Mouse (Mus musculus) left cerebral cortex, postnatal 10 days (tissue): Measurements from ENCODE around the gene Il12rb1. TPM values are rescaled to one million over a fixed set of nuclear protein-coding genes. Genes with fewer than 3 reads are reported as not detected.

Source experiments
- DNase-seq, 2 experiments: peaks; one replicate each; pipeline ENCODE4 v3.0.0; 2021 to 2022; ENCODE audit warnings: low spot score in 2 of 2, mixed read lengths in 1 of 2; ENCODE audit errors: extremely low spot score in 1 of 2
- intact Hi-C: fragments of 180-260 bp; cut with DNase I; formaldehyde crosslinking; loops from one replicate; pipeline ENCODE4 v1.15.1; 2025
- microRNA-seq: library from miRNA; unstranded; fragments of <30 nt; microRNA quantifications from one replicate; pipeline ENCODE4 v1.2.0, GENCODE M21; 2022
- total RNA-seq, 2 experiments: library from RNA; stranded (reverse); gene quantifications; 2 replicates each; pipeline ENCODE4 v1.2.3; 2021

Gene Il12rb1
- total RNA-seq, 2 experiments from 2014 or later, result 0.13 to 0.28 TPM

DNA sequence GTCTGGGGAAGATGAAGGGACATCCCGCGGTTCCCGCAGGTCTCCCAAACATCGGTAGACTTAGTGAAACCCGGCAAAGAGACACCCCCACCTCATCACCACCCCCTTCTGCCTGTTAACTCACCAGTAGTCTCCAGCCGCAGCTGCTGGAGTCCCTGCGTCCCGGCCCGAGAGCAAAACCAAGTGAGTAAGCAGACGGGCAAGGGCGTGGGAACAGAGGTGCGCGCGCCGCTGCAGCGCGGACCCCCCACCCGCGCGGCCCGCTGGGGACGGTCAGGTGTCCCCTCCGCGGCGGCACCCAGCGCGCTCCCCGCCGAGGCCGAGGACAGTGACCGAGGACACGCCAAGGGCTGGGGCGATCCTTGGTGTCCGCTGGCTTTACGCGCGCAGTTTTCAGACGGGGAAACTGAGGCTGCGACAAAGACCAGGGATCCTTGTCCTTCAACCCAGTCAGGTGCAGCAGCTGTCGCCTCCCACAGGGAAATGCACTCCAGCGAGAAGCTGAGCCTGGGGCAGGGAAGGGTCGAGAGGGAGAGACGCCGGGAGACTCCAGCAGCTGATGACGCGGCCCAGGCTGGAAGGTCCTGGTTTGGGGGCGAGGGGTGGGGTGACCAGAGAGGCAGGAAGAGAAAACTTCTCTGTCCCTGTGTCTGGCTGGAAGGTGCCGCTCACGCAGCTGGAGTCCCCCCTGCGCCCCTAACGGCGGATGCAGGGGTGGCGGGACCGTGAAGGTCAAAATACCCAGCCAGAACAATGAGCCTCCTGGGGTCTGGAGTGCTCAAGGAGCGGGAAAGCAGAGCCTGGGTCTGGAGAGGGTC, 54.8 kb downstream of the Il12rb1 start, which contains the start of gene Kcnn1:
TSS of gene Kcnn1 (minus strand) at position 435 of the 818 bp plus-strand sequence.
- DNase-seq, result peak in 1 of 2 experiments; percentile 57
- intact Hi-C loops, result no loop called here

DNA sequence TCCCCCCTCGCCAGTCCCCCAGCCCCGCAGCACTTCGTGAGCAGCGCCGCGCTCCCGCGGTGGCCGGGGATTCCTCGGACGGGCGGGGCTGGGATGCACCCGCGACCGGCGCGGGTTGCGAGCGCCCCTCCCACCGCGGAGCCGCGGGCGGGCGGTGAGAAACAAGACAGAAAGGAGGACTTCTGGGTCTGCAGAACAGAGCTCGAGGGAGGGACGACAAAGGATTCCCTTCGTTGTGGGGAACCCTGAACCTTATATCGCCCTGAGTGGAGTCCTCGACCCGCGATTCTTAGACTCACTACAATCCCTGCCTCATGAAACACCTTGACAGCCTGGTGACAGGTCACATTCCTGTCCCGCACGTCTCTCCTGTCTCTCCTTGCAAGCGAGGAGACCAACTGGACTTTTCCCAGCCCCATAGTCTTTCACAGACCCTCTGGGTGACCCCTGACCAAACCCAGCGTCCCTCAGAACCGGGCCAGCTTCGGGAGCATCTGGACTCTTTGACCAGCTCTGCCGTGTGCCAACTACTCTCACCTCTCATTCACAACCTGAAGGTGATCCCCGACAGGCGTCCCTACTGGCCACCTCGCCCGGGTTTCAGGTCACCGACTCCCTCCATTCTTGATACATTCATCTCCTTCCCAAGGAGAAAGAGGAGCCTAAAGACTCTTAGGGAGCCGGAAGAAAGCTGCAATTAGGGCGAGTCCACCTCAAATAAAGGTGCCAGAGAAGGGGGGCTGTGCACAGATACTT, 55.9 kb downstream of the Il12rb1 start:
- peak in 1 of 2 experiments; percentile 64 for DNase-seq
- intact Hi-C loops, result no loop called here

DNA sequence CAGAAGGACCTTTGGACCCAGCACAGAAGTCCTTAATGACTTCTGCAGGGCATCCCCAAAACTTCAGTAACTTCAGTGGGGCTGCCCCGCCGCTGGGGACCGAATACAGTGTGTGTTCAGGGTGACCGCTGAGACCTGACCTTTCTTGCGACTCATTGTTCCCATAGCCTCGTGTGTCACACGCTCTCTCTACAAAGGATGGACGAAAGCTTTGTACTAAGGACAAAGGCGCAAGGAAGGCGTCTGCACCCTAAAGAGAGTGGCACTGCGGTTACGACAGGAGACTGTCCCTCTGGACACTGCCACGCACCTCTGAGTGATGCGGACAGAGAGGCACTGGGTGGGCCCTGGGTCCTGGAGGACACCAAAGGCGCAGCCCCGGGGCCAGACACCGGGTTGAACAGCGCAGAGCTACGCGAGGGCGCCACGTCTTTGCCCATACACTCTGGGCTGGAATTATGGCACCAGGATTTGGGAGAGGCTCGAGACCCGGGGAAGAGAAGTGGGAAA, 56.5 kb downstream of the Il12rb1 start:
- DNase-seq, result peak in 1 of 2 experiments; percentile 60
- intact Hi-C loops, result no loop called here

DNA sequence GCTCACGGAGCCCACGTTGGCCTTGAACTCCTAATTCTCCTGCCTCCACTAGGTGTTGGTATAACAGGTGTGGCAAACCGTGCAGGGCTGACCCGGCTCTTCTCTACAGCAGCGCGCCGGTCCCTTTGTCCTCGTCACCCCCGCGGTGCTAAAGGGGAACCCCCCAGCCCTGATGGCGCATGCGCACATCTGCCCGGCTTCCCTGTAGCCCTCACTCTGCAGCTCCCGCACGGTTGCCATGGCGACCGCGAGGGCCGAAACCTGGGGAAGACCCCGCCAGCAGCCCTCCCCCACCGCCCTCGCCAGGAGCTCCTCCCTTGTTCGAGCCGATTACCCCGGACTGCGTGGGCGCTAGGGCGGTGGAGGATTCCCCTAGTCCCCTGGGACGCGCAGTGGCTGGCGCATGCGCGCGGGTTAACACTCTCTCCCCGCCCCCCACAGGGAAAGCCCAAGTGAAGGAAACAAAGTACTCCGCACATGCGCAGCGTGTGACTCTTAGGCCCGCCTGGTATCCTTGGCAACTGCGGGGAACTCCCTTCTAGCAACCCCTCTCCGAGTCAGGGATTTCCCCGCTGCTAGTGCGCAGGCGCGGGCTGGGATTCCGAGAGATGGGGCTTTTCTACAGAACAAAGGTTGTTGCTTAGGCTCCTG, 57.2 kb downstream of the Il12rb1 start:
- intact Hi-C loops, result no loop called here
- peak; percentile 99 for DNase-seq

DNA sequence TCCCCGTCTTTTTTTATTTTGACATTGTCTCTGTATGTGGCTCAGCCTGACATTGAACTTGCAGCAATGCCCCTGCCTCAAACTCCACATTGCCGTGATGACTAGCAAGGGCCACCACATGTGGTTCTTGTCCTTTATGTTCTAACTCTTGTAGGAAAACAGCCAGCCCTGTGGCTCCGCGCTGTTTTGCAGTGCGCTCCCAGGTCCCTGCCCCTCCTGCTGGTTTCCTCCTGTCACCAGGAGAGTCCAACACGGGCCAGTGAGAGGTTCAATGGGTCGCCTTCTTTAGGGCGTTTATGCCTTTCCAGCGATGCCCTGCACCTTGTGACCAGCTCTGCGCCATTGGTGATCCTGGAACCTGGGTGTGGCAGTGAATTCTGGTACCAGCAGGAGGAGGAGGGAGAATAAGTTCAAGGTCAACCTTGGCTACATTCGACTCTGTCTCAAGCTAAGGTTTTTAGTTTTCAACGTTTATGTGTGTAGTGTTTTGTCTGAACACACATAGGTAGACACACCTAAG, 57.8 kb downstream of the Il12rb1 start:
- intact Hi-C loops, result no loop called here
- DNase-seq, result no peak

DNA sequence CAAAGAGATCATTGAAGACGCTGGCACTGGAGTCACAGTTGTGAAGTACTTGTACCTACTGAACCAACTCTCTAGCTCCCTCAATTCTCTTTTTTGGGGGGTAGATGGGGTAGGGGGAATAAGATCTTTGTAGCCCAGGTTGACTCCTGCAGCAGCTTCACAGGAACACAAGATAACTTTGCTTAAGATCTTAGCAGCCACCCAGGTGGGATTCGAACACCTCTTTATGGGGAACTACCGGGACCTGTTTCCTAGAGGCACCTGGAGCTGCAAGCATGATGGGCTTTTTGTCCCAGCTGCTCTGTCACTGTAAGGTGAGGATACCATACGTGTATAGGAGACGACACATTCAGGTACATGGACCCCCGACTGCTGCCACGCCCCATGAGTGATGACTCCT, 58.3 kb downstream of the Il12rb1 start:
- intact Hi-C loops, result no loop called here
- DNase-seq, result peak in 1 of 2 experiments; percentile 22

DNA sequence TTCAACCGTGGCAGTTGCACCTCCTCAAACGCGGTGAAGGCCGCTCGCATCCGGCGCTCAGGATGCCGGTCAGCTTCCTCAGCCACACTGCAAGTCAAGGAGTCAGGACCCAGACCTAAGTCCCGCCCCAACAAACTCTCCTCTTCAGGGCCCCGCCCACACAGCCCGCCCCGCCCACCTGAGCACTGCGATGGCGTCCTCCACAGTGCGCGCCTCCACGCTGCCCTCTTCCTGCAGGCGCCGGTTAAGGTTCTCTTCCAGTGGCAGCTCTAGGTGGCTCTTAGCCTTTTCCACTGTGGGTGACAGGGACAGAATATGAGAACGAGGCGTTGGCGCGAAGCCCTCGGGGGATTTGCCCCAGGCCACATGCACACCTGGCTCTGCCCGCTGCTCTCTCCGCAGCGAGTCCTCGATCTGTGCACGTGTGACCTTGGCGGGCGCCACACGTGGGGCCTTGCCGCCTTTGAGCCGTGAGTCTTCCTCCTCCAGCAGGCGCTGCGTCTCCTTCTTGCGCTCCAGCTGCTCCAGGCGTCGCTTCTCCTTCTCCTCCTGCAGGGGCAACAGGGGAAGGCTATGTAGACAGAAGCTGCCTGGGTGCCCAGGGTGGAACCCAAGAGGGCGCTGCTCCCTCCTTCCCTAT, 60.4 kb downstream of the Il12rb1 start:
- intact Hi-C loops, result loop anchor here (2.0 kb wide), 1 partner anchor 24 kb away; no protein-coding TSS in a partner anchor
- peak in 1 of 2 experiments; percentile 62 for DNase-seq

DNA sequence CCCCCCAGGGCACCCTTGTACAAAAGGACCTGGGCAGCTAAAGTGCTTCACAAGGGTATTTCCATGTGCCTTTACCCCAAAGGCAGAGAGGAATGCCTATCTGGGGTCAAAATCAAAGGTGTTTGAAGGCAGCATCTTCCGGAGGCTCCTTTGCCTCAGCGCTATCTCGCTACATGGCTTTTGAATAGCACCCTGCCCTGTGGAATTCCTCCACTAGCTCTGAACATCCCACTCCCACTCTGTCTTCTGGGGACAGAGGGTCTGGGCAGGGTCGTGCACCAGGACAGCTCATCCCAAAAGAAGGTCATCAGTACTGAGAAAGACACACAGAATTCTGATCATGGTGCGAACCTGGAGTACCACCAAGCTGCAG, 60.9 kb downstream of the Il12rb1 start:
- intact Hi-C loops, result loop anchor here (2.0 kb wide), 1 partner anchor 24 kb away; no protein-coding TSS in a partner anchor
- no peak for DNase-seq

DNA sequence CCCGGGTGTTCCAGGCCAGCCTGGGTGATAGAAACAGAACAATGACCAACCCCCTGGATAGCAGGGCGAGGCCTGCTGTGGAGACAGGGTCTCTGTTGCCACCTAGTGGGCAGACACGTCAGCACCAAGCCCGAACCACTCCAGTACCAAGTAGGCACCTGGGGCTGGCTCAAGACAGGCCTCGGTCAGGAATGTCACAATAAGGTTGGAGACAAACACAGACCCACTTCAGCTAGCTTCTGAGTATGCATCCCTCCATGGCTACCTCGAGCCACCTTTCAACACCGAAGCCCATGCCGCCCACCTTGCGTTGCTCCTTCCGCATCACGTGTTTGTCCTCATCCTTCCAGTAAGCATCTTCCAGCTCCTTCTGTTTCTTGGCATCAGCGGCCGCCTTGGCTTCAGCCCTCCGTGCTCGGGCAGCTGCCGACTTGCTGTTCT, 61.4 kb downstream of the Il12rb1 start:
- peak; percentile 72 to 86 for DNase-seq
- intact Hi-C loops, result loop anchor here (2.0 kb wide), 1 partner anchor 25 kb away; no protein-coding TSS in a partner anchor

Small RNAs within 50 kb of the gene (microRNA-seq; reads per million reads assigned to microRNA genes)
- 7.5 reads per million, percentile 25 among the genes with 10 or more reads in this experiment for gene Mir7240

Other genes starting within 250 kb of the Il12rb1 start
- gene Isyna1, start 214.1 kb upstream of the Il12rb1 start, total RNA-seq, result 10 to 100 TPM; 46.6 to 53.2 TPM
- gene Ssbp4, start 199.6 kb upstream of the Il12rb1 start, total RNA-seq, result 100 to 1,000 TPM; 236 to 250 TPM
- gene Lrrc25, start 192.3 kb upstream of the Il12rb1 start, total RNA-seq, result 1 to 10 TPM in 1 of 2 experiments, under 1 TPM in 1; 0.94 to 1.1 TPM
- gene Gdf15, start 176.0 kb upstream of the Il12rb1 start, total RNA-seq, result not detected
- gene Pgpep1, start 148.1 kb upstream of the Il12rb1 start, total RNA-seq, result 10 to 100 TPM; 11.5 to 15.9 TPM
- gene Lsm4, start 135.2 kb upstream of the Il12rb1 start, total RNA-seq, result 10 to 100 TPM; 68.2 to 80.4 TPM
- 100 to 1,000 TPM; 147 to 149 TPM for gene Jund, start 109.5 kb upstream of the Il12rb1 start, total RNA-seq
- under 1 TPM in 1 of 2 experiments, not detected in 1; 0.19 TPM for gene Iqcn, start 105.0 kb upstream of the Il12rb1 start, total RNA-seq
- not detected for gene Gm3336, start 89.9 kb upstream of the Il12rb1 start, total RNA-seq
- under 1 TPM; 0.49 to 0.61 TPM for gene Pde4c, start 84.7 kb upstream of the Il12rb1 start, total RNA-seq
- 100 to 1,000 TPM; 756 to 791 TPM for gene Rab3a, start 53.8 kb upstream of the Il12rb1 start, total RNA-seq
- gene Mpv17l2, start 47.5 kb upstream of the Il12rb1 start, total RNA-seq, result 10 to 100 TPM; 35.8 to 37.1 TPM
- gene Pik3r2, start 31.7 kb upstream of the Il12rb1 start, total RNA-seq, result 100 to 1,000 TPM; 173 TPM
- 100 to 1,000 TPM; 115 to 117 TPM for gene Mast3, start 3.4 kb upstream of the Il12rb1 start, total RNA-seq
- gene Arrdc2, start 31.3 kb downstream of the Il12rb1 start, total RNA-seq, result 10 to 100 TPM; 12.9 to 21.2 TPM
- gene Kcnn1, start 54.8 kb downstream of the Il12rb1 start, total RNA-seq, result 10 to 100 TPM; 27.9 to 33.2 TPM
- 10 to 100 TPM; 88.9 to 93.3 TPM for gene Ccdc124, start 65.5 kb downstream of the Il12rb1 start, total RNA-seq
- gene Slc5a5, start 84.3 kb downstream of the Il12rb1 start, total RNA-seq, result 1 to 10 TPM; 7.2 to 7.3 TPM
- gene Rpl18a, start 89.0 kb downstream of the Il12rb1 start, total RNA-seq, result 100 to 1,000 TPM; 690 to 725 TPM
- gene Map1s, start 97.5 kb downstream of the Il12rb1 start, total RNA-seq, result 10 to 100 TPM; 76.5 to 79.8 TPM